Mouse (Mus musculus): ENCODE results near the gene Samd8. TPM values are rescaled to one million over a fixed set of nuclear protein-coding genes. Genes with fewer than 3 reads are reported as not detected.
A peak's percentile ranks its signal among the peaks of the same experiment; 100 is the strongest.

Samd8 gene
- total and polyA plus RNA-seq, 2 experiments from 2014 or later = 24.9 to 62.4 TPM

- no peak overlapping the region for H3K4me3 ChIP-seq (ENCODE audit: low read length)
- no peaks in the 10 kb centered on the region for H3K36me3 ChIP-seq (ENCODE audit: insufficient read depth, low read length)
- H3K27me3 ChIP-seq (ENCODE audit: insufficient read depth, low read length) = no peaks in the 10 kb centered on the region
- H3K4me2 ChIP-seq (ENCODE audit: low read depth, low read length) = peak overlapping the region; percentile 60
- no peaks in the 10 kb centered on the region for H3K9me3 ChIP-seq (ENCODE audit: low read length)
- TF ChIP-seq CTCF (IDR thresholded peaks at IDR 0.05; ENCODE audit: low read depth) = no peak
- ATAC-seq (no peak), DNase-seq (ENCODE audit: low spot score) (no peak)
- no peak overlapping the region for H3K9ac ChIP-seq (replicated peaks; ENCODE audit: low read length)
- 87% methylated on average over 3 of the region's 3 CpGs for WGBS
- no peak overlapping the region for H3K27ac ChIP-seq
- H3K4me1 ChIP-seq (ENCODE audit: insufficient read depth, low read length) = 0 out of 2 replicates have a peak, but pooled peaks cover 5% of the 10 kb centered on the region
These were observed 2.1 kb downstream of the Samd8 start for GRCm38 (mm10) chr14:21752411-21752810.

GRCm38 (mm10) chr14:21753367-21753766 lies 3.0 kb downstream of the Samd8 start:
- Histone ChIP-seq H3K4me2 (ENCODE audit: low read depth, low read length) (no peak overlapping the region), H3K9me3 (ENCODE audit: low read length) (no peaks in the 10 kb centered on the region), H3K27me3 (ENCODE audit: insufficient read depth, low read length) (no peaks in the 10 kb centered on the region), H3K4me3 (ENCODE audit: low read length) (no peak overlapping the region), H3K27ac (no peak overlapping the region), H3K9ac (replicated peaks; ENCODE audit: low read length) (no peak overlapping the region), H3K4me1 (ENCODE audit: insufficient read depth, low read length) (0 out of 2 replicates have a peak, but pooled peaks cover 5% of the 10 kb centered on the region), H3K36me3 (ENCODE audit: insufficient read depth, low read length) (no peaks in the 10 kb centered on the region)
- DNase-seq (ENCODE audit: low spot score) (no peak), ATAC-seq (no peak)
- WGBS = 84% methylated on average over 4 of the region's 4 CpGs
- TF ChIP-seq CTCF (IDR thresholded peaks at IDR 0.05; ENCODE audit: low read depth) = no peak

- no peak for TF ChIP-seq CTCF (IDR thresholded peaks at IDR 0.05; ENCODE audit: low read depth)
- ATAC-seq (no peak), DNase-seq (ENCODE audit: low spot score) (no peak)
- no peak overlapping the region for H3K4me3 ChIP-seq (ENCODE audit: low read length)
- no peak overlapping the region for H3K27ac ChIP-seq
- H3K4me1 ChIP-seq (ENCODE audit: insufficient read depth, low read length) = no peaks in the 10 kb centered on the region
- H3K27me3 ChIP-seq (ENCODE audit: insufficient read depth, low read length) = no peaks in the 10 kb centered on the region
- H3K4me2 ChIP-seq (ENCODE audit: low read depth, low read length) = no peak overlapping the region
- 92% methylated on average over 9 of the region's 9 CpGs for WGBS
- no peaks in the 10 kb centered on the region for H3K36me3 ChIP-seq (ENCODE audit: insufficient read depth, low read length)
- no peaks in the 10 kb centered on the region for H3K9me3 ChIP-seq (ENCODE audit: low read length)
- no peak overlapping the region for H3K9ac ChIP-seq (replicated peaks; ENCODE audit: low read length)
These were observed 11.2 kb downstream of the Samd8 start for GRCm38 (mm10) chr14:21761560-21761959.

- Histone ChIP-seq H3K27ac (no peak overlapping the region), H3K4me1 (ENCODE audit: insufficient read depth, low read length) (peaks cover 3% of the 10 kb centered on the region; the same call in 1 of the 2 replicates), H3K36me3 (ENCODE audit: insufficient read depth, low read length) (no peaks in the 10 kb centered on the region), H3K9me3 (ENCODE audit: low read length) (no peaks in the 10 kb centered on the region), H3K27me3 (ENCODE audit: insufficient read depth, low read length) (no peaks in the 10 kb centered on the region), H3K4me2 (ENCODE audit: low read depth, low read length) (no peak overlapping the region), H3K4me3 (ENCODE audit: low read length) (no peak overlapping the region), H3K9ac (replicated peaks; ENCODE audit: low read length) (no peak overlapping the region)
- no peak for TF ChIP-seq CTCF (IDR thresholded peaks at IDR 0.05; ENCODE audit: low read depth)
- ATAC-seq = no peak
- no peak for DNase-seq (ENCODE audit: low spot score)
- 97% methylated on average over 3 of the region's 3 CpGs for WGBS
These were observed 13.4 kb downstream of the Samd8 start for GRCm38 (mm10) chr14:21763736-21764135.

GRCm38 (mm10) chr14:21764646-21765045 lies 14.3 kb downstream of the Samd8 start:
- 83% methylated on average over 6 of the region's 6 CpGs for WGBS
- Histone ChIP-seq H3K4me3 (ENCODE audit: low read length) (no peak overlapping the region), H3K9me3 (ENCODE audit: low read length) (no peaks in the 10 kb centered on the region), H3K4me2 (ENCODE audit: low read depth, low read length) (no peak overlapping the region), H3K4me1 (ENCODE audit: insufficient read depth, low read length) (peaks cover 3% of the 10 kb centered on the region; the same call in 1 of the 2 replicates), H3K36me3 (ENCODE audit: insufficient read depth, low read length) (no peaks in the 10 kb centered on the region), H3K9ac (replicated peaks; ENCODE audit: low read length) (no peak overlapping the region), H3K27me3 (ENCODE audit: insufficient read depth, low read length) (no peaks in the 10 kb centered on the region), H3K27ac (no peak overlapping the region)
- ATAC-seq = no peak
- TF ChIP-seq CTCF (IDR thresholded peaks at IDR 0.05; ENCODE audit: low read depth) = no peak
- no peak for DNase-seq (ENCODE audit: low spot score)

GRCm38 (mm10) chr14:21765754-21766397 lies 15.5 kb downstream of the Samd8 start:
- Histone ChIP-seq H3K9ac (replicated peaks; ENCODE audit: low read length) (no peak overlapping the region), H3K4me2 (ENCODE audit: low read depth, low read length) (no peak overlapping the region), H3K27ac (no peak overlapping the region), H3K9me3 (ENCODE audit: low read length) (no peaks in the 10 kb centered on the region), H3K4me1 (ENCODE audit: insufficient read depth, low read length) (peaks cover 3% of the 10 kb centered on the region; the same call in 1 of the 2 replicates), H3K27me3 (ENCODE audit: insufficient read depth, low read length) (no peaks in the 10 kb centered on the region), H3K4me3 (ENCODE audit: low read length) (no peak overlapping the region), H3K36me3 (ENCODE audit: insufficient read depth, low read length) (no peaks in the 10 kb centered on the region)
- DNase-seq (ENCODE audit: low spot score) = no peak
- 76% methylated on average over 7 of the region's 7 CpGs for WGBS
- TF ChIP-seq CTCF (IDR thresholded peaks at IDR 0.05; ENCODE audit: low read depth) = no peak
- ATAC-seq = no peak

GRCm38 (mm10) chr14:21766398-21766958 lies 16.1 kb downstream of the Samd8 start:
- H3K9me3 ChIP-seq (ENCODE audit: low read length) = no peaks in the 10 kb centered on the region
- H3K9ac ChIP-seq (replicated peaks; ENCODE audit: low read length) = no peak overlapping the region
- no peak overlapping the region for H3K4me3 ChIP-seq (ENCODE audit: low read length)
- peaks cover 3% of the 10 kb centered on the region; the same call in 1 of the 2 replicates for H3K4me1 ChIP-seq (ENCODE audit: insufficient read depth, low read length)
- H3K27ac ChIP-seq = no peak overlapping the region
- H3K36me3 ChIP-seq (ENCODE audit: insufficient read depth, low read length) = no peaks in the 10 kb centered on the region
- ATAC-seq = no peak
- no peaks in the 10 kb centered on the region for H3K27me3 ChIP-seq (ENCODE audit: insufficient read depth, low read length)
- no peak for DNase-seq (ENCODE audit: low spot score)
- H3K4me2 ChIP-seq (ENCODE audit: low read depth, low read length) = no peak overlapping the region
- 89% methylated on average over 6 of the region's 6 CpGs for WGBS
- no peak for TF ChIP-seq CTCF (IDR thresholded peaks at IDR 0.05; ENCODE audit: low read depth)
